Mouse (Mus musculus) heart, adult 2 months (tissue): ENCODE measurements around the gene Sdhaf2.

ENCODE experiments used
- CTCF ChIP-seq: fragments of 200-600 bp; IDR thresholded peaks from 2 replicates; pipeline ENCODE4 v1.8.1; 2022; ENCODE audit warnings: antibody characterized with exemption, mild to moderate bottlenecking, moderate library complexity
- EP300 ChIP-seq: fragments of 200-500 bp; IDR thresholded peaks from 2 replicates; pipeline ENCODE4 v1.6.1; 2011; ENCODE audit warnings: low read depth, low read length, control low read depth; ENCODE audit not compliant: insufficient read depth

- no peak for TF ChIP-seq CTCF
- no peak for TF ChIP-seq EP300
Measured at GRCm38 (mm10) chr19:10455437-10455806, 70.5 kb downstream of the Sdhaf2 start.
